Mouse (Mus musculus) thymus, adult 18-20 months (tissue): Measurements from ENCODE around the gene D11Wsu47e.

Source experiments
- DNase-seq, 2 experiments: peaks; one replicate each; pipeline ENCODE4 v3.0.0; 2022; ENCODE audit warnings: mixed read lengths in 2 of 2

The D11Wsu47e gene

DNA sequence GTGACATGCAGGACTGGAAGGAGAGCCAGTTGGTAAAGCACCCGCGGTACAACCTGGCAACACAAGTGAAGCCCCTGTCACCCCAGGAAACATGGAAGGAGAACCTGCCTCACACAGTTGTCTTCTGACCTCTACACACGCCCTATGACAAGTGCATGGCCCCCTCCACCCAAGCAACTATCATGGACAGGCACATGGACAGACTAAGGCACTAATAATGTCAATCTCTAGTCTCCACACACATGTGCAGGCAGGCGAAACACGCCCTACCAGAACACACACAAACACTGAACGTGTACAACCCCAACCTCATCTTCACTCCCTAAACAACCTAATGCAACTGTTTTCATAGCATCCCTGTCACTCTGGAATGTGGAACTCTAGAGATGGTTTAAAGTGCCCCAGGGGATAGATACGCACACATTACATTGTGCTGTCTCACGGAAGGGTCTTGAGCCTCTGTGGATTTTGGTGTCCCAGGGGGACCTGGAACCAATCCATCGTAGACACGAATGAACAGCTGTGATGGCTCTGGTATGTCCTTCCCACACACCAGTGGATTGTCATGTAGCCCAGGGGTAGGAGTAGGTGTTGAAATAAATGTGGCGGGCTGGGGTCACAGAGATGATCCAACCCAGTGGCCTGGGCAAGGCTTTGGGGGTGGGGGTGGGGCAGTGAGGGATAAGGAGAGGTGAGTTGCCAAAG lies 52.8 kb downstream of the D11Wsu47e start:
- no peak for DNase-seq

DNA sequence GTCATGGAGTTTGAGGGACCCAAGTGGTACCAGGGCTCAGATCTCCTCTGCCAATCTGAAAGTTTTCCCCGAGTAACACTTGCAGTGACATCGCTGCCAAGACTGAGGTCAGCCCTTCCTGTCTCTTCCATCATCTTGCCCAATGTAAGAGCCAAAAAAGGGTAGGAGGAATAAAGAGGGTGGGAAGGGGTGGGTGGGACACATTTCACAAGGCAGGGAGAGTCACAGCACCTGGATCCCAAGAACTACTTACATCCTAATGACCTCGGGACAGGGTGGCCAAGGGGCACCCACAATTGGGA lies 53.3 kb downstream of the D11Wsu47e start:
- DNase-seq, result no peak

GRCm38 (mm10) chr11:113737912-113738311 lies 53.7 kb downstream of the D11Wsu47e start:
- DNase-seq, result no peak

- no peak for DNase-seq
These were observed 55.0 kb downstream of the D11Wsu47e start for GRCm38 (mm10) chr11:113739213-113739612.

DNA sequence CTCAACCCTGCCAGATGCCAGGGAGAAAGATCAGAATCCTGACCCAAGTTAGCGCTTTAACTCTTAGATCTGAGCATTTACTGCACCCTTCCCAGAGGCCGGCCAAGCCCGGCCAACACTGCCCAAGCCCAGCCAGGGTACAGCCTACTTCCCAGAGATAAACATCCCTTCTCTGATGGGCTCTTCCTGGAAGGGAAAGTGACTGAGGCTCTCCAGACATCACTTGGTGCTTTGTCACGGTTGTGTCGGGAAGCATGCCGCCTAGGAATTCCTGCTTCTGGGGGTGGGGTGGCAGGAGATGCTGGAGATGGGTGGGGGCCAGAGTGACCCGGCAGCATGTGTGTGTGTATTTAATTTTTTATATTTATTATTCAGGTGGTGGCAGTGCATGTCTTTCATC lies 55.9 kb downstream of the D11Wsu47e start:
- no peak for DNase-seq

- DNase-seq, result no peak
These were observed 58.8 kb downstream of the D11Wsu47e start for GRCm38 (mm10) chr11:113742998-113743397.
